Mouse (Mus musculus): ENCODE results near the gene Cadm3.
"Not testable (repeated sequence)": the region's sequence is repeated elsewhere in the genome, so short reads cannot be mapped to it uniquely, and the experiment has no call there.

The Cadm3 gene

DNA sequence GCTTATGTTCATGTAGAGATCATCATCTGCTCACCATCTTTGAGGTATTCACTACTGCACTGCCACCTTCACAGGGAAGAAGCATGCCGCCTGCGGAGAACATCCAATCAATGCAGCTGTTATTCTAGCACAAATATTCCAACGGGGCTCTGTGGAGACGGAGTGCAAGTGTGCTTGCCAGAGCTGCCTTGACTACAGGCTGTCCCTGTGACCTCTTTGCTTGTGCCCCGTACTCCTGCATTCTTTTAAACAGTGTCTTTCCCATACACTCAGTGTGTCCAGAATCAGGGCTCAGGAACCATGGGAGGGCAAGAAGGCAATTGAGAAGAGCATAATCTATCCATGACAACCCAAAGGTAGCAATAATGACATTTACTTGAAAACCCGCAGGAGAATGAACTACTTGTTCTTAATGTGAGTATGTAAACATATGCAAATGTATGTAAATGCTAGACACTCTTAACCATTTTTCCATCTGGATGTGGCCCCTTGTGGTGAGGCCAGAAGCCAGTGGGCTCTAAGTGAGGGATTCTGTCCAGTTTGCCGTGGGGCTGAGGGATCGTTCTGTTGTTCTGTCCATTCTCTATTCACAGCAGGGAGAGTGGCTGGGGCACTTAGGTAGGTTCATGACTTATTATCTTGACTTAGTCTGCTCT, 45.8 kb downstream of the Cadm3 start:
- DNase-seq: no peak

GRCm38 (mm10) chr1:173317925-173318477, 49.5 kb downstream of the Cadm3 start:
- no peak for DNase-seq

- DNase-seq: no peak
Observed at GRCm38 (mm10) chr1:173315725-173316124, 51.8 kb downstream of the Cadm3 start.

DNA sequence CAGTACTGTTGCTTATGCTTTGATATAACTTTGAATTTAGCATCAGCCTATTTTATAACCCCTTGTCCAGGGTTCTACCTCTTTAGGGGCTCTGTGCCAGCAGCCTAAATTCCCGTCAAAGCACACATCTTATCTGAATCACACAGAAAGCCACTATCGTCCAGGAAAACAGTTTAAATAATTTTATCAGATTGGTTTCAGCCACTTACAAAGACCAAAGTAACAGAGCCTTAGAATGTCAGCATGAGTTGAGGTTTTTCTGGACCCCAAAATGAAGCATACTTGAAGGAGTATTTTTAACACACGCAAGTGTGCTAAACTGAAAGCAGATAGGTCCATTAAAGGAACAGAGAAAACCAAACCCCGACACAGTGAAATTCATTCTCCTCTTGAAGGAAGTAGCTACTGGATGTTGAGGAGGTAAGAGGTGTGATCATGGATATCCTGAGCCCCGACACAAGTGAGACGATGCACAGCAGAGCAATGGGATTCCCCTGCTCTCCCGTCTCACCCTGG, 53.9 kb downstream of the Cadm3 start:
- DNase-seq: not testable (repeated sequence)

DNA sequence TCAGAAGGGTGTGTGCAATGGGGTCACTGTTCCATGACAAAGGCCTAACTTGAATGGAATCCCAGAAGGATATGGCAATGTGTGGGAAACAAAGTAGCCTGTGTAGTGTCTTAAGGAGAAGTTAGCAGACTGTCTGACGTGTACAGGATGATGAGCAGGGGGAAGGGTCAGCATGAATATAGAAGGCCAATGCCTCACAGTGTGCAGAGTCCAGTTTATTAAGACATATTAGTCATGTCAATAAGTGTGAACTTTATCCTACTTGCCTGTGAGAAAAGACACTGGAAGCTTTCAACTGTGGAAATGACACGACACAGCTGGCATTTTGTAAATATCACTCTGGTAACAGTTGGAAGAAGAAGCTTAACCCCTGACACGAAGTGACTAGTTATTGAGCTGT, 64.7 kb downstream of the Cadm3 start:
- not testable (repeated sequence) for DNase-seq
